Mouse (Mus musculus) spleen, adult 12 weeks (tissue): ENCODE measurements around the gene Xpnpep1.

Experiments
- DNase-seq: peaks from one replicate; pipeline ENCODE4 v3.0.0; 2022; ENCODE audit warnings: low spot score

Xpnpep1 gene

GRCm38 (mm10) chr19:53064972-53065361 is 25.0 kb upstream of the Xpnpep1 start:
- DNase-seq: no peak

GRCm38 (mm10) chr19:53064292-53064971 is 24.4 kb upstream of the Xpnpep1 start:
- no peak for DNase-seq

- DNase-seq: no peak
Measured at GRCm38 (mm10) chr19:53062046-53062445, 22.0 kb upstream of the Xpnpep1 start.

- DNase-seq: no peak
Measured at GRCm38 (mm10) chr19:53059344-53060111, 19.5 kb upstream of the Xpnpep1 start.

- DNase-seq: no peak
Measured at GRCm38 (mm10) chr19:53058726-53059334, 18.8 kb upstream of the Xpnpep1 start.

GRCm38 (mm10) chr19:53057980-53058725 is 18.1 kb upstream of the Xpnpep1 start:
- DNase-seq: no peak

- DNase-seq: no peak
Measured at GRCm38 (mm10) chr19:53053355-53053754, 13.3 kb upstream of the Xpnpep1 start.

- no peak for DNase-seq
Measured at GRCm38 (mm10) chr19:53052031-53052670, 12.1 kb upstream of the Xpnpep1 start.

GRCm38 (mm10) chr19:53051288-53051985 is 11.4 kb upstream of the Xpnpep1 start:
- no peak for DNase-seq

- DNase-seq: no peak
Measured at GRCm38 (mm10) chr19:53050100-53050499, 10.1 kb upstream of the Xpnpep1 start.

- no peak for DNase-seq
Measured at GRCm38 (mm10) chr19:53047208-53047607, 7.2 kb upstream of the Xpnpep1 start.

GRCm38 (mm10) chr19:53043423-53044125 is 3.6 kb upstream of the Xpnpep1 start:
- no peak for DNase-seq

- no peak for DNase-seq
Measured at GRCm38 (mm10) chr19:53041570-53041969, 1.6 kb upstream of the Xpnpep1 start.

- no peak for DNase-seq
Measured at GRCm38 (mm10) chr19:53041133-53041510, 1.1 kb upstream of the Xpnpep1 start.

- no peak for DNase-seq
Measured at GRCm38 (mm10) chr19:53039090-53039489, 924 bp downstream of the Xpnpep1 start.

- DNase-seq: peak; percentile 97
Measured at GRCm38 (mm10) chr19:53038435-53038938, 1.5 kb downstream of the Xpnpep1 start.

- DNase-seq: no peak
Measured at GRCm38 (mm10) chr19:53037925-53038419, 2.0 kb downstream of the Xpnpep1 start.

GRCm38 (mm10) chr19:53033159-53033943 is 6.7 kb downstream of the Xpnpep1 start:
- no peak for DNase-seq

- DNase-seq: no peak
Measured at GRCm38 (mm10) chr19:53032647-53033046, 7.4 kb downstream of the Xpnpep1 start.
